Mouse (Mus musculus) heart, embryonic 12.5 days (tissue): Measurements from ENCODE around the gene Rdh9. TPM values are rescaled to one million over a fixed set of nuclear protein-coding genes. Genes with fewer than 3 reads are reported as not detected.

Experiments used
- polyA plus RNA-seq: library from polyadenylated mRNA; unstranded; fragments of >200 nt; fragmentation: Nextera tagmentation; extraction: Ambion mirVana; gene quantifications from 2 replicates; pipeline ENCODE4 v1.2.1, GENCODE M21; 2016

The Rdh9 gene
- polyA plus RNA-seq, 1 experiment from 2014 or later = 0.10 TPM

Other genes starting within 250 kb of the Rdh9 start
- 0.33 and 0.65 TPM in 2 replicates for gene Nxph4, start 241.8 kb upstream of the Rdh9 start, polyA plus RNA-seq
- gene Lrp1, start 155.2 kb upstream of the Rdh9 start, polyA plus RNA-seq = 43.3 and 46.1 TPM in 2 replicates
- gene Stat6, start 133.4 kb upstream of the Rdh9 start, polyA plus RNA-seq = 27.8 and 28.2 TPM in 2 replicates
- gene Nemp1, start 109.5 kb upstream of the Rdh9 start, polyA plus RNA-seq = 8.9 and 9.2 TPM in 2 replicates
- gene Nab2, start 107.8 kb upstream of the Rdh9 start, polyA plus RNA-seq = 13.4 and 13.7 TPM in 2 replicates
- 0.22 and 0.32 TPM in 2 replicates for gene Myo1a, start 71.2 kb upstream of the Rdh9 start, polyA plus RNA-seq
- gene Tac2, start 51.9 kb upstream of the Rdh9 start, polyA plus RNA-seq = 4.4 and 16.9 TPM in 2 replicates
- 2.5 TPM in 2 replicates for gene Zbtb39, start 36.8 kb upstream of the Rdh9 start, polyA plus RNA-seq
- 22.2 and 23.4 TPM in 2 replicates for gene Gpr182, start 24.7 kb upstream of the Rdh9 start, polyA plus RNA-seq
- gene Rdh1, start 16.7 kb upstream of the Rdh9 start, polyA plus RNA-seq = not detected in 2 replicates
- gene Rdh16f1, start 16.6 kb upstream of the Rdh9 start, polyA plus RNA-seq = not detected in 2 replicates
- gene Rdh16, start 24.8 kb downstream of the Rdh9 start, polyA plus RNA-seq = not detected in 2 replicates
- not detected in 2 replicates for gene Rdh19, start 73.5 kb downstream of the Rdh9 start, polyA plus RNA-seq
- not detected in 2 replicates for gene Rdh16f2, start 90.1 kb downstream of the Rdh9 start, polyA plus RNA-seq
- gene Rdh7, start 112.4 kb downstream of the Rdh9 start, polyA plus RNA-seq = not detected in 2 replicates
- not detected in 2 replicates for gene Sdr9c7, start 122.1 kb downstream of the Rdh9 start, polyA plus RNA-seq
- not detected in 2 replicates for gene Hsd17b6, start 231.2 kb downstream of the Rdh9 start, polyA plus RNA-seq
- gene Prim1, start 238.8 kb downstream of the Rdh9 start, polyA plus RNA-seq = 50.0 and 50.6 TPM in 2 replicates